Mouse (Mus musculus) A20 (cell line): ENCODE data around the gene Ambra1.

ENCODE experiments used
- DNase-seq: peaks from one replicate; pipeline ENCODE4 v3.0.0-alpha.2; 2011; ENCODE audit warnings: low read depth, low spot score

Ambra1 gene

DNA sequence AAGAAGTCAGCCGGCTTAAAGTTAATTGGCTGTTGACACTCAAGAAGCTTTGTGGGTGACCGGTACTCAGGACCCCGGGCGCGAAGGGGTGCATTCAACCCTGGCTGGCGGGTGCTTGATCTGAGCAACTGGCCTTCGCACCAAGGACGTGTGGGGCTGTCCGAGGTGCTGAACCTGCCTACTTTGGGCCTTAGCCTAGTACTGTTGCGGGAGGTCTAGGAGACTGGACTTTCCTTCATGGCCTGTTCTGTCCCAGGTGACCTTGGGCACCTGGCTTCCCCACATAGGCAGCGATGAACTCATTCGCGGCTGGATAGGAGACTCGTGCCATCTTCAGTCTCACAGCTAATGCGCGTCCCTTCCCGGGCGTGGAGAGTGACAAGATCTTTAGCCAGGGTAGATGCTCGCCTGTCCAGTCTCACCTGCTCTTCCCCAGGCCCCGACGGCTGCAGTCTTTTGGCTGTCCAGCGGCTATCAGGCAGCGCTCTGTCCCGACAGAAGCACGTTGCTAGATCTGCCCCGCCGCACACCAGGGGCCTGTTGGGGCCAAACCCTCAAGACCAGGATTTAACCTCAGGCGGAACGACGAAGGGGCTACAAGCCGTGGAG is 191.4 kb downstream of the Ambra1 start:
- DNase-seq, result peak; percentile 19

DNA sequence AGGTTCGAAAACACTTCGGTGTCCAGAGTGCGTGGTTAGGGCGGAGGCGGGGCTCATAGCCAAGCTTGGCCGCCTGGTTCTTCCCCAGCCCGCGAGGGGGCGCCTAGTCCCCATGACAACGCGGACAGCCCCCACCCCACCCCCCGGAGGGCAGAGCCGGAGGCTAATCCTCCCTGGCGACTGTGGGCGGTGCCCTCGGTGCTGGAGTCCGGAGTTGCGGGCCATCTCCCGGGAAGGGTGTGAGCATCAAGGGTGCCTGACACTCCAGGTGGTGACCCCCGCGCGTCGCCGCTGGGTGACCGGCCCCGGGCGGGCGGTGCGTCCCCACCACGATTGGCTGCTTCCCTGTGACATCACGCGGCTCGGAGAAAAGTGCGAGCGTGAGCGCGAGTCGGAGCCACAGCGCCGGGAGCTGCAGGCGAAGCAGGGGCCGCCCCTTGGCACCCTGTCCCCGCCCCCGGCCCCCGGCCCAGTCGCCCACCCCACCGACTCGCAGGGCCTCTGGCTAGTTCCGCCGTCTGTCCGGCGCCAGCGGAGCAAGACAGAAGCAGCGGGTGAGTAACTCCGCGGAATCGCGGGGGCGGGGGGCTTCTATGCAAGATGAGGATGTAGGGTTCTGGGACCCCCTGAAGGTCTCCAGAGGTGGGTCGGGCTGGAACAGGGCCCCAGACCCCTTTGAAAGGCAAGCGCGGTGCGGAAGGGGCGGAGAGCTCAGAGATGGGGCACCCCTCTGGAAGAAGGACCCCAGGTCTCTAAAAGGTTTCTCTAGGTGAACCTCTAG is 192.0 kb downstream of the Ambra1 start:
- DNase-seq, result no peak

DNA sequence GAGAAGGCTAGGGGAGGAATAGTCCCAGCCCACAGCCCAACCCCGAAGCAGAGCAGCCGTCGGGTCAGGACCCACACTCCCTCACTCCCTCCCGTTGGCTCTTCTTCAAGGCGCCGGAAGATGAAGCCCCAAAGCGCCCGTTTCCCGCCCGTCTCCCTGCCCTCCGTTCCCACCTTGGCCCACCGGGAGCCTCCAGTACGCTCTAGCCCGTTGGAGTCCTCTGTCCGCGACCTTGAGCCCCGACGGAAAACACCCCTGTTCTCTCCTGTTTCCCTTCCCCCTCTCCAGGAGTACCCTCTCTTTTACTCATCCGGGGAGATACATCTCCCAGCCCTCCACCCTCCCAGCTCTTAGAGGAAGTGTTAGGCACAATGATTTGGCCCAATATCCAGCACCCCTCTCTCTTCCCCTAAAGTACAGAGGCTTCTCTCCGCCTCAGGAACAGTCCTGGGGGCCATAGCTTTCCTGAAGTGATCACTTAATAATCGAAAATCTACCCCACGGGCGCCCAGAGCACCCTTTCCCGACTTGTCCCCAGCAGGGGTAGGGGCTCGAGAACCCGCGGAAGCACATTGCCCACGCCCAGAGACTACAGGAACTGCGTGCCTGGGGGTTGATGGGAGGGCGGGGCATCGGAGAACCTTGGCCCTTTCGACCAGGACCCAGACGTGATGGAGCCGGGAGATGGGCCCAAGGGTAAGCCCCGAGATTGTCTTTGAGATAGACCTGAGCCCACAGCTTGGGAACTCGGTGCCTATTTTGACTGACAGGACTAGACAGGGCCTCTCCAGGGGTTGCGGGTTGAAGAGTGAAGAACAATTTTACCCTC is 192.9 kb downstream of the Ambra1 start:
- DNase-seq, result no peak

DNA sequence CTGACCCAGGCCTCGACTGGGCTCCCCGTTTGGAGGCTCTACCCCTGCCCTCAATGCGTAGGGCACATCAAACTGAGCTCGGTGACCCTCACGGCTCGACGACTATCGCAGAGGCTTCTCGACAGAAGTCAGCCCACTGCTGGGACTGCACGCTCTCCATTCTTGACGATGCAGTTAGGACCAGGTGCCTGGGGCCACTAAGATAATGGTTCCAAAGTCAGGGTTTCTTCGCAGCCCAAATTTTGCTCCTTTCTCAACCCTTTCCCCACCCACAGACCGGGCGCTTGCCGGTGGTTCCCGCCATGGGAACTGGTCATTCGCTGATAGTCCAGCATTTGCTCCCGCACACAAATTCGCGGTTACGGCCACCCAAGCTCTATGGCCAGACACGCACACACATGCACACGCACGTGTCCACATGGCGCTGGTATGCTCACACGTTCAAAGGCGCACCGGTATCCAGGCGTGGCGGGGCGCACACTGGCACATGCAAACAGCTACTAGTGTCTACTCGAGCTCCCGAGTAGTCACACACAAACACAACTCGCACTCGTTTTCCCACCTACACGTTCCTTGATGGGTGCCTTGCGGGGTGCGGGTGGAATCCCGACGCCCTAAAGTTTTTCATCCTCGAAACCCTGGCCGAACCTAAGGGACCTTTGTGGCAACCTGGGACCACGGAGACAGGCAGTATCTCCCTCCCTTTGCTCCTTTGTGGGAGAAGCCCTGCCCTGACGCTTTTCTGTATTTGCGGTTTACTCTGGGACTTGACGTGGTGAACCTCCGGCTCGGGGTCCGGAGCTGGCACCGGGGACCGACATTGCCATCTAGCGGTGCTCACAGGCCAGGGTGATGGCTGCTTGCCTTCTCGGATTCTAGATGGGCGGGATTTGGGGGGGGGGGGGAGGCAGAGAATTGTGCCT is 193.7 kb downstream of the Ambra1 start:
- no peak for DNase-seq

DNA sequence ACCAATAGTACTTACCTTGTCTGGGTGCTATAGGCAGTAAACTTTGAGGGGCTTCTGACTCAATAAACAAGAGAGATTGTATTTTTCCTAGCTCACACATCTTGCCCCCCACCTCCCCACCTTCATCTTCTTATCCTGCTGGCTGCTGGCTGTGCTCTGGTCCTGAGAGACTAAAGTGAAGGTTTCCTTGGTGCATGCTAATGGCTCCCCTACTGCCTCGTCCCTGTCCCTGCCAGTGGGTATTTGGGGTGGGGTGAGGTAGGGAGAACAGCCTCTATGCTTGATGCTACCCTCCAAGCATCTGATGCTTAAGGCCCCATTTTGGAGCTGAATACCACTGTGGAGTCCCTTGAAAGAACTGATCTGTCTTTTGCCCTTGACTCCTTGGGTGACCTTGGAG is 194.8 kb downstream of the Ambra1 start:
- no peak for DNase-seq

DNA sequence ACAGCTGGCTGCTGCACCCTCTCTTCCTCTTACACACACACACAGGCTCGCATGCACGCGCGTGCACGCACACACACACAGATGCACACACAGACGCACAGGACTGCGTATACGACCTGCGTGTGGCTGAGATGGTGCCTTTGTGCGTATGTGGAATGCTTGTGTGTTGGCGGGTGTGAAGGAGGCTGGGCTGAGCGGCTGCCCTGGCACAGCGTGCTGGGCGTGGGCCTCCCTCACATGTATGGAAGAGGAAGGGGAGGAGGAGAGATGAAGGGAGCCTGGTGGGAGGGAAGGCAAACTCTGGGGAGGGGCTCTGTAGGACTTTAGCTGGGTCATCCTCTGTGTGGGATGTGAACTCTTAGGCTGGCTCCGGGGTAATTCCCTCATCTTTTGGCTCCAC is 195.5 kb downstream of the Ambra1 start:
- no peak for DNase-seq

DNA sequence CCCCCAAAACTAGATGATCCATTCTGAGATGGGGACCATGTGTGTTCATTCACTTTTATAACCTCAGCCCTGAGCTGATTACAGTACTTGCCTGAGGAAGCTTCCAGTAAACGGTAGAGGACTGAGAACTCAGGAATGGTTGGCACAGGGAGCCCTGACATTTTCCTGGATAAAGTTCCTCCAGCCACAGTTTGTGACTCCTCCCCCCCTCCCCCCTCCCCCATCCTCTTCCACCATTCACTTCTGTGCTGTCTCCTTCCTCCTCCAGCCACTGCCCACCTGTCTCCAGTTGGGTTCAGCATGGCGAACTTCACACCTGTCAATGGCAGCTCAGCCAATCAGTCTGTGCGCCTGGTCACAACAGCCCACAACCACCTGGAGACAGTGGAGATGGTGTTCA is 197.0 kb downstream of the Ambra1 start, which contains the start of gene Chrm4:
TSS of gene Chrm4 (plus strand) at position 301 of the 400 bp plus-strand sequence.
- no peak for DNase-seq

DNA sequence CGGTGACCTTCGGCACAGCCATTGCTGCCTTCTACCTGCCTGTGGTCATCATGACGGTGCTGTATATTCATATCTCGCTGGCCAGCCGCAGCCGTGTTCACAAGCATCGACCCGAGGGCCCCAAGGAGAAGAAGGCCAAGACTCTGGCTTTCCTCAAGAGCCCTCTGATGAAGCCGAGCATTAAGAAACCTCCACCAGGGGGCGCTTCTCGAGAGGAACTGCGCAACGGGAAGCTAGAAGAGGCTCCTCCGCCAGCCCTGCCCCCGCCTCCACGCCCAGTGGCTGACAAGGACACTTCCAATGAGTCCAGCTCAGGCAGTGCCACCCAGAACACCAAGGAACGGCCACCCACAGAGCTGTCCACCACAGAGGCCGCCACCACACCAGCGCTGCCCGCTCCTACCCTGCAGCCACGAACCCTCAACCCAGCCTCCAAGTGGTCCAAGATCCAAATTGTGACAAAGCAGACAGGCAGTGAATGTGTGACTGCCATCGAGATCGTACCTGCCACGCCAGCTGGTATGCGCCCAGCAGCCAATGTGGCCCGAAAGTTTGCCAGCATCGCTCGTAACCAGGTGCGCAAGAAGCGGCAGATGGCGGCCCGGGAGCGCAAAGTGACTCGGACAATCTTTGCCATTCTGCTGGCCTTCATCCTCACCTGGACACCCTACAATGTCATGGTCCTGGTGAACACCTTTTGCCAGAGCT is 198.0 kb downstream of the Ambra1 start:
- peak; percentile 55 for DNase-seq

DNA sequence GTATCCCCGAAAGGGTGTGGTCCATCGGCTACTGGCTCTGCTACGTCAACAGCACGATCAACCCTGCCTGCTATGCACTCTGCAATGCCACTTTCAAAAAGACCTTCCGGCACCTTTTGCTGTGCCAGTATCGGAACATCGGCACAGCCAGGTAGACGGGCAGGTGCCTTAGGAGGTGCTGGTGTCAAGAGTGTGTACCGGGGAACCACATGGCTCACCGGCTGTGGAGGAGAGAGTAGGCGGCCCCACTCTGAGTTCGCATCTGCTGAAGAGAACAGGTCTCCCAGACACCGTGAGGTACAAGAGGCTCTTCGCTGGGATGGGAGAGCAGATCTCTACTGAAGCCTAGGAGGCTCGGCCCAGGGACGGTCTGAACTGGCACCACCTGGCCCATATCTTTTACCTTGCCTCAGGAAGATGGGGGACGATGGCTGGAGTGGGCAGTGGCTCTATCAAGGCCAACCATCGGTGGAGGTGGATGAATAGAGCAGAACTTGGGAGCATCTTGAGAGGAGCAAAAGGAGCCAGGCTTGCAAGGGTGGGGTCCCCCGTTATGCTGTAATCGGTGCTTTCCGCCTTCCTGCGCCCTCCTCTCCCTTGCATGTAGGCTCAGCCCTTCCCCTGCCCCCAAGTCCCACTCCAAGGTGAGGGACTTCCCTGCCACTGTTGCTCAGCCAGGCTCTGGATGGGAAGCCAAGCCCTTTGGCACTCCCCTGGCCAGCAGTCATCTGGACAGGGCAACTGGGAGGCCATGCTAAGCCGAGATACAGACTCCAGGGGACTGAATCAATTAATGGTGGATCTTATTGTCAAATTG is 198.8 kb downstream of the Ambra1 start:
- no peak for DNase-seq

DNA sequence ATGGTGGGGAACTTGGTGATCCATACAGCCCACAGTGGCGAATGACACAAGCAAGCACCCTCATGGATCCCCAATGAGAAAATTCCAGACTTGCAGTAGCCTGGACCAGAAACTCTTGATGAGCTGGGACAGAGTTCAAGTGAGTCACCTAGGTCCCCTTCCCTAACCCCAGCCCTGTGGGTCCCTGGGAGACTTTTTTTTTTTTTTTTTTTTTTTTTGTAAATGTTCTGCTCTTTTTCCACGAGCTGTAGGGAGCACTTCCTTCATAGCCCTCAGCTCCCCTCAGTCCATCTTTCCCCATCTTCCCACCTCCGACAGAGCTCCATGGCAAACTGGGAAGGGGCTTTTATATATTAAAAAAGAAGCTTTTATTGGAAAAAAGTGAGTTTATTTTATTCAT is 199.5 kb downstream of the Ambra1 start:
- DNase-seq, result no peak

DNA sequence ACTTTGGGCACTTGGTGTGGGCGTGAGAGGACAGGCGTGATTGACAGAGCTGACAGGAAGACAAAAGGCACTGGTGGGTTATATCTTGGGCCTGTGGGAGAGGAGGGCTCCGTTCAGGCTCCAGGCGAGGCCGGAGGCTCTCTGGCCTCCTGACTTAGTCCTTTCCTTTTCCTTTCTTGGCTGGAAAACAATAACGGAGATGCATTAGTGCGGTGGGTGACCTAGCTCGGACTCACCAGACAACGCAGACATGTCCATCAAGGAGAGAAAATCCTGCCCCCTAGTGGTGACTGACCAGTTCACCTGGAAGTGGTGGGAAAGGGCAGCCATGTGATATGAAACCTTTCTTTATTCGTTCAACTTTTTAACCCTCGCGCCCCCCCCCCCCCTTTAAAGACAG is 200.0 kb downstream of the Ambra1 start:
- peak; percentile 55 for DNase-seq

DNA sequence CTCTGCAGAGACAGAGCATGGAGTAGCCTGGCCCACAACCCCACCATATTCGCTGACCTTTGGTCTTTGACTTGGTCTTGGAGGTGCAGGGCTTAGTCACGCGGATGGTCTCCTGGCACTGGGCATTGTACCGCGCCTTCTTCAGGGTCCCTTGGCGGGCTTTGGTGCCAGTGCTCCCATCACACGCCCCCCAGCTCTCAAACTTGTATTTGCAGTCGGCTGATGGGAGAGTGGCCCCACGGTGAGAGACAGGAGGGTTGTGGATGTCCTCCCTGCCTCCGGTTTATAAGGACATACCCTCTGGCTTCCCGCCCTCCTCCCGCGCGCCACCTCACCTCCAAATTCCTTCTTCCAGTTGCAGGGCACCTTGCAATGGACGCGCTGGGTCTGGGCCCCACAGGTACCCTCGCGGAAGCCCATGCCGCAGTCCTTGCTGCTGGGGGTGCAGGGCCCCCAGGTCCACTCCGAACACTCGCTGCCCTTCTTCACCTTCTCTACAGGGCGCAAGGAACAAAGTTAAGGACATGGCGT is 200.9 kb downstream of the Ambra1 start:
- no peak for DNase-seq

DNA sequence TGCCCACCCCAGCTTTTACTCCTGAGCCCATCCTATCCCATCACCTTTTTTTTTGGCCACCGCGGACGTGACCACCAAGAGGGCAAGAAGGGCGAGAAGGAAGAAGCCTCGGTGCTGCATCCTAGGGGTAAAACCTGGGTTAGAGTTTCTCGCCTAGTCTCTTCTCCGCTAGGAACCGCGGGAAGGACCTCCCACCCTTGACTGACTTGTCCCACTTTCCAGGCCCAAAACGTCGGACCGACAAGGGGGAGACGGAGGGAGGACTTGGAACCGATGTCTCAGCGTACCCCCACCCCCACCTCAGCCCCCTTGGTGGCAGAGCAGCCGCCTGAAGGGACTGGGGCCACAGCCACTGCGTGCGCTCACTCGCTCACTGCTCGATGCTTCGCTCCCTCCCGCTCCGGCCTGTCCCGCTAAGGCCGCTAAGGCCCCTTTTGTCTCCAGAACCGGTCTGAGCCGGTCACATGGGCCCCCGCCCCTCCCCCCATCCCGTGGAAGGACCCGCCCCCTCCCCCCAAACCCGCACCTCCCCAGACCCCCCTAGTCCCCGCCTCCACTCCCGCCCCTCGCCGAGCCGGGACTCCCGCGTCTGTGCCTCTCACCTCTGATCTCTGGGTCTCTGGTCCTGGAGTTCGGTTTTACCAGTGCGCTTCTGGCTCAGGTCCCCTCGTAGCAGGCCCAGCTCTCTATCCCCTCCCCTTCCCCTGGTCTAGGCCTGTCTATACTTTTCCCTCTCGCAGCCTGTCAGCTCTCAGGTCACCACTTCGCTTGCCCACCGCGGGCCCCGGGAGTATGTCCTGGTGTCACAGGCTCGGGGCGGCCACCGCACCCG is 201.6 kb downstream of the Ambra1 start:
- DNase-seq, result no peak

DNA sequence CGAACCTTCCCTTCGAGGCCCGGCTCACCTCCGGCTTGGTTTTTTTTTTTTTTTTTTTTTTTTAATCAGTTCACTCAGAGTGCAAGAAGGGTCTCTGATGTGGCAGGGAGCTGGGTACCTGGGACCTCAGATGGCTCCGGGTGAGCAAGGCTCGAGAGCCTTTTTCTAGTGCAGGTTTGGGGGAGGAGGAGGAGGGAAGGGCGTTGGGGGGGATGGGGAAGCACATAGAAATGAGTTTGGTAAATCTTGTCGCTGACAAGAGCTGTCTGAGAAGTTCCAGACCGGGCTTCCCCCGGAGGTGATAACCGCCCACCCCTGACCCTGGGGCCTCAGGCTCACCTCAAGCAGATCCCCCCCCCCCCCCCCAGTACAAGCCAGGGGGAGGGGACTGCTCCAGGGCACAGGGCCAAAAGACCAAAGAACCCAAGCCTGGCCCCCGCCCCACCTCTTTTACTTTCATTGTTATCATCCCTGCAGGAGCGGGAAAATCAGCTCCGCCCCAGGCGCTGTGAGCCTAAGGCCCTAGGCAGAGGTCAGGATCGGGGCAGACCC is 202.3 kb downstream of the Ambra1 start, which contains the start of gene Mdk:
TSS of gene Mdk (minus strand) at position 138 of the 552 bp plus-strand sequence.
- no peak for DNase-seq

DNA sequence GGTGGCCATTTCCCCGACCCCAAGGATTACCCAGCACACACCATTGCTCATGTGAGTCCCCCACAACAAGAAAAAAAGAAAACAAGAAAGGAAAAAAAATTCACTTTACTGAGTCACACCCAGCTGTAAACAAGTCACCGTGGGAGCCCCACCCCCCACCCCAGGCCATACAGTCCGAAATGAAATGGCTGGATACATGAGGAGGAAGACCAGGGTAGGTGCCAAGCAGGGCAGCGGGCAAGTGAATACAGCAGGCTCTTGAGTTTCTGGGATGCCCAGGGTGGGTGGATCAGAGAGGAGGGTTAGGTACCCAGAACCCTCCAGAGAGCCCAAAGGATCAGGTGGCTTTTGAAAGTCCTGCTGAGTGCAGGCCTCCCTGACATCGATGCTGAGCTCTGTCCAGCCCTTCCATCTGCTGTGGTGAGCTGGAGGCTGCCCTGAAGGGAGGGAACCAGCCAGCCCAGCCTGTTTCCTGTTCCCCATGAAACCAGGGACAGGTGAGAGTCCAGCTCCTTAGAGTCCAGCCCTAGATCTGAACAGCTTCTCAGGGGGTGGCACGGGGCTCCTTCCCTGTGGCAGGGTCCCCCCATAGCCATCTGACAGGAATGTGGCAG is 202.9 kb downstream of the Ambra1 start:
- DNase-seq, result no peak

DNA sequence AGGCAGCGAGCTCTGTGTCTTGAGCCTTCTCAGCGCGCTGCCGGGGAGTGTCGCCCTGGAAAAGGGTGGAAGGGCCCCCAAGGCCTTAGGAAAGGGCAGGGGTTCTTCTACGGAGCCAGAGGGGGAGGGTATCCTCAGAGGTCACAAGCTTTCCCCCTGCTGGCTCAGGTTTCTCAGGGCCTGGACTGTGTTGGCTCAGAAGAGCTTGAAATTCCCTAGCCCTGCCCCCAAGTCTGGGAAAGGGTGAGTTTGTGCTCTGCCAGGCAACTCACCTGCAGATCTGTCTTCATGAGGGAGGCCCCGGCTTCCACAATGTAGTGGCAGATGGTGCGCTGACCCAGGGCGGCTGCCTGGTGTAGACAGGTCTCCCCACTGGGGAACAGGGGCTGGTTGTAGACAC is 203.5 kb downstream of the Ambra1 start:
- no peak for DNase-seq

DNA sequence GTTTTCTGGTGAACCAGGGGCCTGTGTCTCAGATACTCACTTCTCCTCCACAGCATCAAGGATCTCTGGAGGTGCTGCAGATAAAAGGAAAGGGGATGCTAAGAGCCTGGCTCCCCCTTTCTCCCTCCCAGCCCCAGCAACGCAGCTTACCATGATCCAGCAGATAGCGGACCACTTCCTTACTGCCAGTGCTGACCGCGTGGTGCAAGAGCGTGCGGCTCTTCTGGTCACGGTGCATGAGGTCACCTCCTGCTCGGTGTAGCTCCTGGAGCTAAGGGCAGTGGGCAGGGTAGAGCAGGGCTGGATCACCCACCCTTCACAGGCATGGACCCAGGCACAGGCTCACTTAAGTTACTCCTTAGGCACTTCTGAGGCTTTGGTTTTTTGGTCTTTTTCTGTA is 204.1 kb downstream of the Ambra1 start:
- no peak for DNase-seq
